Mouse (Mus musculus) midbrain, postnatal 0 days (tissue): Measurements from ENCODE around the gene Ispd. TPM values are rescaled to one million over a fixed set of nuclear protein-coding genes. Genes with fewer than 3 reads are reported as not detected.

Experiments
- ATAC-seq: fragments of 200-750 bp; cut with Nextera tagmentation; 2 replicates; pipeline ENCODE4 v1.8.0; 2017; ENCODE audit warnings: moderate number of reproducible peaks, mild to moderate bottlenecking, moderate TSS enrichment, moderate library complexity; ENCODE audit not compliant: low FRiP score
- DNase-seq: peaks from one replicate; pipeline ENCODE4 v3.0.0-alpha.2; 2015; ENCODE audit warnings: low spot score
- H3K27ac ChIP-seq: fragments of 300-500 bp; sonication (generic); 2 replicates; pipeline ENCODE4 v1.5.1; 2014; ENCODE audit warnings: low read depth, mild to moderate bottlenecking, low read length, mixed read lengths
- H3K27me3 ChIP-seq: fragments of 300-500 bp; sonication (generic); 2 replicates; pipeline ENCODE4 v1.6.1; 2014; ENCODE audit warnings: low read length, control low read depth, mixed read lengths; ENCODE audit not compliant: insufficient read depth
- H3K36me3 ChIP-seq: fragments of 300-500 bp; sonication (generic); 2 replicates; pipeline ENCODE4 v1.6.1; 2014; ENCODE audit warnings: low read length, control low read depth, mixed read lengths; ENCODE audit not compliant: insufficient read depth
- H3K4me1 ChIP-seq: fragments of 300-500 bp; sonication (generic); 2 replicates; pipeline ENCODE4 v1.6.1; 2014; ENCODE audit warnings: mild to moderate bottlenecking, control low read depth, antibody characterized with exemption, low read length, mixed read lengths; ENCODE audit not compliant: insufficient read depth
- H3K4me2 ChIP-seq: fragments of 300-500 bp; sonication (generic); 2 replicates; pipeline ENCODE4 v1.6.1; 2014; ENCODE audit warnings: low read depth, mild to moderate bottlenecking, low read length, mixed read lengths; ENCODE audit not compliant: poor library complexity, severe bottlenecking
- H3K4me3 ChIP-seq: fragments of 300-500 bp; sonication (generic); 2 replicates; pipeline ENCODE4 v1.5.1; 2014; ENCODE audit warnings: low read depth, mild to moderate bottlenecking, low read length, moderate library complexity
- H3K9ac ChIP-seq: fragments of 300-500 bp; sonication (generic); replicated peaks from 2 replicates; pipeline ENCODE4 v1.6.1; 2014; ENCODE audit warnings: mild to moderate bottlenecking, low read length, moderate library complexity, mixed read lengths; ENCODE audit not compliant: poor library complexity, severe bottlenecking
- H3K9me3 ChIP-seq: fragments of 300-500 bp; sonication (generic); 2 replicates; pipeline ENCODE4 v1.6.1; 2016; ENCODE audit warnings: low read length, control low read depth
- CTCF ChIP-seq: IDR thresholded peaks from 2 replicates; pipeline ENCODE4 v1.5.1; 2016; ENCODE audit warnings: antibody characterized with exemption, mild to moderate bottlenecking
- WGBS: fragments of 180-500 bp; shearing (Covaris S2); extraction: QIAGEN DNeasy Blood & Tissue Kit; methylation state at CpG from one replicate; pipeline ENCODE4 v1.1.7; 2014; 5-methylcytosine and 5-hydroxymethylcytosine counted together
- polyA plus RNA-seq: library from polyadenylated mRNA; unstranded; fragments of >200 nt; fragmentation: Nextera tagmentation; extraction: Ambion mirVana; gene quantifications from 2 replicates; pipeline ENCODE4 v1.2.1, GENCODE M21; 2015
- total RNA-seq: library from RNA; depleted of rRNA; stranded (reverse); fragments of >200 nt; gene quantifications from 2 replicates; pipeline ENCODE4 v1.2.3, GENCODE M21; 2014

Gene Ispd
- total and polyA plus RNA-seq, 2 experiments from 2014 or later = 9.3 to 11.9 TPM

DNA sequence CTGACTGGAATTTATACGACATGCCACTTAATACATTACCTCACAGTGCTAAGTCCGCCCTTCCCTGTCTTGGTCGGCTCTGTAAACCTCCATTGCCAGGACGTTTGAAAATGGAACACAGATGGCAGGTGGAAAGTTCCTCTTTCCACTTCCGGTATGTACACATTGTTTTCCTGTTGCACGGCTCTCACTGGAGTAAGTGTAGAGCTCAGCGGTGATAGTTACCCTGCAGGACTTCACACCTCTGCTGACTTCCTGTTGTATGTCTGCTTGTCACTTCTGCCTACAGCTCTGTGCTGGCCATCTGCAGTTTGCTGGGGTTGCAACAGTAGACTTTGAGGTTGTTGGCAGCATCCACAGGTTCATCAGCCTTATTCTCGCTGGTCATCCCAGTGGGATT is 58.1 kb downstream of the Ispd start:
- no peak for ATAC-seq
- H3K4me1 ChIP-seq = no peaks in the 10 kb centered on the region
- H3K4me2 ChIP-seq = no peak overlapping the region
- 92% methylated on average over 8 of the region's 8 CpGs for WGBS
- no peak overlapping the region for H3K9ac ChIP-seq
- no peaks in the 10 kb centered on the region for H3K9me3 ChIP-seq
- no peak for TF ChIP-seq CTCF
- H3K36me3 ChIP-seq = no peaks in the 10 kb centered on the region
- H3K27ac ChIP-seq = no peak overlapping the region
- DNase-seq = no peak
- H3K27me3 ChIP-seq = no peaks in the 10 kb centered on the region
- H3K4me3 ChIP-seq = no peak overlapping the region

DNA sequence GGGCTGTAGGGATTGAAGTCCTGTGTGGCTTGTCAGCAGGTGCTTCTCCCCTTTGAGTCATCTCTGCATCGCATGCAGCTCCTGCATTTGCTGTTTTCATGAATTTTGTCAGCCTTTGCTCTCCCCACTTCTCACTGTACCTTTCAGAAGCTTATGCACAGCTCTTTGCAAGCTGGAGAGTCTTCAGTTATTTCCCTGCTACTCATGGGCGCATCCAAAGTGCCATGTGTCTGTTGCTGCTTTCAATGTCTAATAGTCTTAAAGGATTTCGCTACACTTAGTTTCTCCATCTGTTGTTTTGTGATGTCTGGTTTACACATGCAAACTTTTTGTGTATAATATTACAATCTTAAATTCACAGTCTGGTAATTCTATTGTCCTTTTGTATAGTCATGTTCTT is 74.8 kb downstream of the Ispd start:
- no peak for DNase-seq
- no peak overlapping the region for H3K27ac ChIP-seq
- H3K9me3 ChIP-seq = no peaks in the 10 kb centered on the region
- no peak overlapping the region for H3K4me2 ChIP-seq
- H3K36me3 ChIP-seq = no peaks in the 10 kb centered on the region
- H3K27me3 ChIP-seq = no peaks in the 10 kb centered on the region
- no peak overlapping the region for H3K9ac ChIP-seq
- WGBS = 90% methylated on average over 3 of the region's 3 CpGs
- H3K4me1 ChIP-seq = no peaks in the 10 kb centered on the region
- no peak for ATAC-seq
- H3K4me3 ChIP-seq = no peak overlapping the region
- TF ChIP-seq CTCF = no peak

DNA sequence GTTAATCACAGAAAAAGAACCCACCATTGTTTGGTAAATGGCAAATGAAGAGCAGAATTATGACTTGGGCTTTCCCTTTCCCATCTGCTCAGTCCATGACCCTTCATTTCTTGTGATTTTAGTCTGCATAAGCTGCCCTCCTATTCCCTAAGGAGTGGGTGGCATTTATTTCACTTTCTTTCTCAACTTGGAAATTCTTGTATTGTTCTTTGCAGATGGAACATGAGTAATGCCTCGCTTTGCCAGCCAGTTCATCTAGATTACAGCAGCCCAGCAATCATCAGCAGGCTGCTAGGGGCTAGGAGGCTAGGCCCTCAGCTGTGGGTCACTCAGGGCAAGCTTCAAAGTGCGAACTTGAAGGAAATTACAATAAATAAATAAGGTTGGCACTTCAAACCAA is 76.5 kb downstream of the Ispd start:
- H3K4me3 ChIP-seq = no peak overlapping the region
- DNase-seq = no peak
- no peaks in the 10 kb centered on the region for H3K27me3 ChIP-seq
- TF ChIP-seq CTCF = no peak
- ATAC-seq = no peak
- 81% methylated on average over 2 of the region's 2 CpGs for WGBS
- no peaks in the 10 kb centered on the region for H3K4me1 ChIP-seq
- no peaks in the 10 kb centered on the region for H3K36me3 ChIP-seq
- H3K9ac ChIP-seq = no peak overlapping the region
- H3K27ac ChIP-seq = no peak overlapping the region
- no peak overlapping the region for H3K4me2 ChIP-seq
- no peaks in the 10 kb centered on the region for H3K9me3 ChIP-seq

DNA sequence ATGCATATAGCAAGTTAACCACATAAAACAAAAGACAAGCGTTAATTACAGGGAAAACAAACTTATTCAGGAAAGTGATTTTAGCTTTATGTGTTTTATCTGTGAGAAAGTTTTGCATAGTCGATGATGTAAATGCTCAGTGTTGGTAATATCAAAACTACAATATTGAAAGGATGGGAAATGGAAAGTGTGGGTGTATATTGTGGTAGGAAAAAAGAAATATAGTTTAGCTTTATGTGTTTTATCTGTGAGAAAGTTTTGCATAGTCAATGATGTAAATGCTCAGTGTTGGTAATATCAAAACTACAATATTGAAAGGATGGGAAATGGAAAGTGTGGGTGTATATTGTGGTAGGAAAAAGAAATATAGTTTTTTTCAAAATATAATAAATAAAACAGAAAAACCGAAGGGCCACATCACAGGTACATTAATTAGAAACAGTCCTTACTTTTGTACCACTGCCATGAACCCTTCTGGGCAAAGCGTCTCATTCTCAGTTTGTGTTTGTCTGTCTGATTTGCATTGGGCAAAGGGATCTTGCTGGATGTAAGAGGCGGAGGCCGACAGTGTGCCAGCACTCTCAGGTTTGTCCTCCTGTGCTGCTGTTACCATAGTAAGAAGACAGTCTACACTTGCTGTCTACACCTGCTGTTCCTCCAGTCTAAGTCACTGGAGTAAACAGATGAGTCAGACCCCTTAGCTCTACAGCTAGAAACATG is 87.2 kb downstream of the Ispd start:
- Histone ChIP-seq H3K27me3 (no peaks in the 10 kb centered on the region), H3K9ac (no peak overlapping the region), H3K27ac (no peak overlapping the region), H3K4me3 (no peak overlapping the region), H3K4me2 (no peak overlapping the region), H3K9me3 (no peaks in the 10 kb centered on the region), H3K36me3 (no peaks in the 10 kb centered on the region), H3K4me1 (no peaks in the 10 kb centered on the region)
- no peak for TF ChIP-seq CTCF
- DNase-seq (no peak), ATAC-seq (no peak)
- WGBS = 96% methylated on average over 6 of the region's 6 CpGs

DNA sequence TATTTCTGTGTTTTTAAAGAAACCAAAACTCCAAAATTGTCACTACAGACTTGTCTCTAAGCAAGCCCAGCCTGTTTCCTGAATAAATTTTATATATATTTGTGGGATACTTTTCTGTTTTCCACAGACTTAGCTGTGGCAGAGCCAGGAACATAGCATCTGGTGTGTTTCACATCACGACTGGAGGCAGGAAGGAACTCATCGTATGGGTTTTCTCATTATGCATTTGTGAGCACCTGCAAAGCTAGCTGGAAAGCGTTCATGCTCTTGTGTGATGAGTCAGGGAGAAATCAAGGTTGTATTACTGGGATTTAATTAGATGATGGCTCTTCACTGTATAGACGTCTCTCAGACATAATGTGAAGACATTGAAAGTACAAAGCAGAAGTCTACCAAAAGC is 90.2 kb downstream of the Ispd start:
- Histone ChIP-seq H3K27ac (no peak overlapping the region), H3K9ac (no peak overlapping the region), H3K9me3 (no peaks in the 10 kb centered on the region), H3K27me3 (no peaks in the 10 kb centered on the region), H3K4me1 (no peaks in the 10 kb centered on the region), H3K4me3 (no peak overlapping the region), H3K4me2 (no peak overlapping the region), H3K36me3 (no peaks in the 10 kb centered on the region)
- DNase-seq (no peak), ATAC-seq (no peak)
- WGBS = 87% methylated on average over 4 of the region's 4 CpGs
- TF ChIP-seq CTCF = no peak

DNA sequence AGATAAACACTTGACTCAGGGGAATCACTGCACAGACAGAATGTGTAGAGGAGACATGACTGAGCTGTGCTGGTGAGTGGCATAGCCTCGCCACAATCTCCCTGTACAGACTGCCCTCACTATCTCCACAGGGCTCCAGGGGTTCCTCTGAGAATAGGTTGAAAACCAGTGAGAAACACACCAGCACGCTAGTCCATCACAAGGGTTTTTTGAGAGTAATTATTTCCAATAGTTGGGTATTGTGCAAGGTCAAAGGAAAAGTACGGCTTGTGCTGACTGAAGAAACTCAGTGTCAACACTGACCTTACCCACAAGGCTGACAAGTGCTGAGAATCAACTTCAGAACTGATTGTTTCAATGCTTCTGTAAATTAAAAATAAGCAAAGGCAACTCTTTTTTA is 92.9 kb downstream of the Ispd start:
- Histone ChIP-seq H3K4me1 (no peaks in the 10 kb centered on the region), H3K4me2 (no peak overlapping the region), H3K27me3 (no peaks in the 10 kb centered on the region), H3K9ac (no peak overlapping the region), H3K9me3 (no peaks in the 10 kb centered on the region), H3K4me3 (no peak overlapping the region), H3K27ac (no peak overlapping the region), H3K36me3 (no peaks in the 10 kb centered on the region)
- DNase-seq (no peak), ATAC-seq (no peak)
- TF ChIP-seq CTCF = no peak
- 87% methylated on average over 3 of the region's 3 CpGs for WGBS
